Mouse (Mus musculus) hindbrain, embryonic 11.5 days (tissue): ENCODE results near the gene Hoxb1. TPM values are rescaled to one million over a fixed set of nuclear protein-coding genes. Genes with fewer than 3 reads are reported as not detected.

ENCODE experiments used
- ATAC-seq: fragments of 200-750 bp; cut with Nextera tagmentation; 2 replicates; pipeline ENCODE4 v1.8.0; 2017; ENCODE audit warnings: mild to moderate bottlenecking, moderate TSS enrichment, moderate library complexity; ENCODE audit not compliant: low FRiP score
- DNase-seq: peaks from one replicate; pipeline ENCODE4 v3.0.0-alpha.2; 2015; ENCODE audit warnings: low spot score
- H3K27ac ChIP-seq: fragments of 300-500 bp; sonication (generic); 2 replicates; pipeline ENCODE4 v1.5.1; 2014; ENCODE audit warnings: mild to moderate bottlenecking, low read depth, low read length
- H3K27me3 ChIP-seq: fragments of 300-500 bp; sonication (generic); 2 replicates; pipeline ENCODE4 v1.6.1; 2014; ENCODE audit warnings: mild to moderate bottlenecking, low read length, moderate library complexity, mixed read lengths; ENCODE audit not compliant: control insufficient read depth, insufficient read depth
- H3K36me3 ChIP-seq: fragments of 300-500 bp; sonication (generic); 2 replicates; pipeline ENCODE4 v1.6.1; 2014; ENCODE audit warnings: mild to moderate bottlenecking, low read length, moderate library complexity, mixed read lengths; ENCODE audit not compliant: control insufficient read depth, insufficient read depth
- H3K4me1 ChIP-seq: fragments of 300-500 bp; sonication (generic); replicated peaks from 2 replicates; pipeline ENCODE4 v1.6.1; 2014; ENCODE audit warnings: low read length, mixed read lengths; ENCODE audit not compliant: control insufficient read depth, insufficient read depth
- H3K4me2 ChIP-seq: fragments of 300-500 bp; sonication (generic); replicated peaks from 2 replicates; pipeline ENCODE4 v1.6.1; 2014; ENCODE audit warnings: mild to moderate bottlenecking, low read depth, low read length
- H3K4me3 ChIP-seq: fragments of 300-500 bp; sonication (generic); 2 replicates; pipeline ENCODE4 v1.5.1; 2014; ENCODE audit warnings: low read depth, low read length
- H3K9ac ChIP-seq: fragments of 300-500 bp; sonication (generic); 2 replicates; pipeline ENCODE4 v1.6.1; 2014; ENCODE audit warnings: low read depth, low read length
- H3K9me3 ChIP-seq: fragments of 300-500 bp; sonication (generic); 2 replicates; pipeline ENCODE4 v1.6.1; 2016; ENCODE audit warnings: low read length; ENCODE audit not compliant: control insufficient read depth
- WGBS: fragments of 180-500 bp; shearing (Covaris S2); extraction: QIAGEN DNeasy Blood & Tissue Kit; methylation state at CpG from one replicate; pipeline ENCODE4 v1.1.7; 2014; 5-methylcytosine and 5-hydroxymethylcytosine counted together
- polyA plus RNA-seq: library from polyadenylated mRNA; unstranded; fragments of >200 nt; fragmentation: Nextera tagmentation; extraction: Ambion mirVana; gene quantifications from 2 replicates; pipeline ENCODE4 v1.2.1, GENCODE M21; 2014

Hoxb1 gene
- 7.3 and 8.2 TPM in 2 replicates for polyA plus RNA-seq

DNA sequence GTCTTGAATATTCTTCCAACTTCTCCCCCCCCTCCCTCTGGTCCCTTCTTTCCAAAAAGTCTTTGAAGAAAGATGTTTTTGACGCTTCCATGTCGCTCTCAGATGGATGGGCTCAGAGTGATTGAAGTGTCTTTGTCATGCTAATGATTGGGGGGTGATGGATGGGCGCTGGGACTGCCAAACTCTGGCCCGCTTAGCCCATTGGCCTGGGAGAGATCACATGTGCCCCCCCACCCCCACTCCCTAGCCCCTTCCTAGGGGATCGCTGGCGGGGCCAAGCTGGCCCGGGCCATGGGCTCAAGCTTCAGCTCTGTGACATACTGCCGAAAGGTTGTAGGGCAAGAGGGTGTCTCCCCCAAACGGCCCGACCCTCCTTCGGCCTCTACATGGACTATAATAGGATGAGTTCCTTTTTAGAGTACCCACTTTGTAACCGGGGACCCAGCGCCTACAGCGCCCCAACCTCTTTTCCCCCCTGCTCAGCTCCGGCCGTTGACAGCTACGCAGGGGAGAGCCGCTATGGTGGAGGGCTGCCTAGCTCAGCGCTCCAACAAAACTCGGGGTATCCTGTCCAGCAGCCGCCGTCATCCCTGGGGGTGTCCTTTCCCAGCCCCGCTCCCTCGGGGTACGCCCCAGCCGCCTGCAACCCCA lies at the start of gene Hoxb1:
Gene Hoxb1, plus strand, starts transcription at position 312 of the 651 bp plus-strand sequence.
- Histone ChIP-seq H3K27ac (no peak within 1 kb of the TSS), H3K4me2 (peak within 1 kb of the TSS; percentile 40), H3K9ac (peak within 1 kb of the TSS; percentile 40; the same call in 1 of the 2 replicates), H3K36me3 (no peaks in the 10 kb centered on the region), H3K27me3 (peaks cover 69% of the 10 kb centered on the region), H3K4me3 (peak within 1 kb of the TSS; percentile 33), H3K4me1 (peaks cover 10% of the 10 kb centered on the region), H3K9me3 (no peaks in the 10 kb centered on the region)
- peak; percentile 65 for DNase-seq
- ATAC-seq = peak; percentile 69
- 1% methylated on average over 26 of the region's 26 CpGs for WGBS

- Histone ChIP-seq H3K27ac (peak overlapping the region; percentile 98), H3K4me1 (no peaks in the 10 kb centered on the region), H3K4me2 (peak overlapping the region; percentile 64), H3K4me3 (peak overlapping the region; percentile 63), H3K36me3 (no peaks in the 10 kb centered on the region), H3K27me3 (peaks cover 87% of the 10 kb centered on the region), H3K9me3 (no peaks in the 10 kb centered on the region), H3K9ac (peak overlapping the region; percentile 58)
- no peak for DNase-seq
- no peak for ATAC-seq
- WGBS = 2% methylated on average over 18 of the region's 18 CpGs
Observed at GRCm38 (mm10) chr11:96316696-96317607, 48.6 kb upstream of the Hoxb1 start.

- Histone ChIP-seq H3K4me1 (no peaks in the 10 kb centered on the region), H3K27me3 (peaks cover 82% of the 10 kb centered on the region), H3K27ac (peak within 1 kb of the TSS; percentile 98), H3K36me3 (no peaks in the 10 kb centered on the region), H3K4me2 (peak within 1 kb of the TSS; percentile 64), H3K9me3 (no peaks in the 10 kb centered on the region), H3K4me3 (peak within 1 kb of the TSS; percentile 63), H3K9ac (peak within 1 kb of the TSS; percentile 87)
- ATAC-seq (peak; percentile 53), DNase-seq (no peak)
- 2% methylated on average over 28 of the region's 28 CpGs for WGBS
Observed at GRCm38 (mm10) chr11:96317608-96318367, 47.8 kb upstream of the Hoxb1 start, which contains the start of gene Hoxb4. Hoxb4 (plus strand) TSS chr11:96318267.

DNA sequence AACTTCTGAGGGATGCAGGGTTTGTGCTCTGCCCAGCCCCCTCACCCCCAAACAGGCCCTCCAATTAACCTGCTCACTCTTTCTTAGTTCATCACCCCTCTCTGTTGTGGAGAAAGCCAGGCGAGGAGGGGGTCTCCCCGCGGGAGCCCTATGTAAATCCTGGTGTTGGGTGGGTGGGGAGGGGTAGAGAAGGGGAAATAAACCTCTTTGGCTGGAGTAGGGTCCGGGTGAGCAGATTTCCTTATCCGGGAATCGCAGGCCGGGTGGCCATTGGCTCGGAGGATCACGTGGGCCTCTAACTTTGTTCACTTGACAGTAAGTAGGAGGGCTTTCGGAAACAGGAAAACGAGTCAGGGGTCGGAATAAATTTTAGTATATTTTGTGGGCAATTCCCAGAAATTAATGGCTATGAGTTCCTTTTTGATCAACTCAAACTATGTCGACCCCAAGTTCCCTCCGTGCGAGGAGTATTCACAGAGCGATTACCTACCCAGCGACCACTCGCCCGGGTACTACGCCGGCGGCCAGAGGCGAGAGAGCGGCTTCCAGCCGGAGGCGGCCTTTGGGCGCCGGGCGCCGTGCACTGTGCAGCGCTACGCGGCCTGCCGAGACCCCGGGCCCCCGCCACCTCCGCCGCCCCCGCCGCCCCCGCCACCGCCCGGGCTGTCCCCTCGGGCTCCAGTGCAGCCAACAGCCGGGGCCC lies 47.0 kb upstream of the Hoxb1 start:
- ATAC-seq = peak; percentile 74
- no peaks in the 10 kb centered on the region for H3K4me1 ChIP-seq
- DNase-seq = no peak
- under 1% methylated on average over 44 of the region's 45 CpGs for WGBS
- H3K27ac ChIP-seq = peak overlapping the region; percentile 98
- peak overlapping the region; percentile 64 for H3K4me2 ChIP-seq
- peak overlapping the region; percentile 63 for H3K4me3 ChIP-seq
- H3K36me3 ChIP-seq = no peaks in the 10 kb centered on the region
- no peaks in the 10 kb centered on the region for H3K9me3 ChIP-seq
- H3K27me3 ChIP-seq = peaks cover 78% of the 10 kb centered on the region
- H3K9ac ChIP-seq = peak overlapping the region; percentile 87

GRCm38 (mm10) chr11:96319071-96319902 lies 46.3 kb upstream of the Hoxb1 start:
- Histone ChIP-seq H3K4me1 (no peaks in the 10 kb centered on the region), H3K9me3 (no peaks in the 10 kb centered on the region), H3K36me3 (no peaks in the 10 kb centered on the region), H3K27me3 (peaks cover 75% of the 10 kb centered on the region), H3K9ac (peak overlapping the region; percentile 87), H3K4me3 (peak overlapping the region; percentile 63), H3K4me2 (peak overlapping the region; percentile 64), H3K27ac (peak overlapping the region; percentile 98)
- peak; percentile 62 for ATAC-seq
- DNase-seq = no peak
- WGBS = under 1% methylated on average over 32 of the region's 34 CpGs

- Histone ChIP-seq H3K9me3 (no peaks in the 10 kb centered on the region), H3K9ac (peak overlapping the region; percentile 87), H3K4me1 (no peaks in the 10 kb centered on the region), H3K4me3 (peak overlapping the region; percentile 63), H3K27me3 (peaks cover 73% of the 10 kb centered on the region), H3K27ac (peak overlapping the region; percentile 98), H3K4me2 (peak overlapping the region; percentile 64), H3K36me3 (no peaks in the 10 kb centered on the region)
- no peak for ATAC-seq
- no peak for DNase-seq
- WGBS = under 1% methylated on average over 29 of the region's 29 CpGs
Observed at GRCm38 (mm10) chr11:96319910-96320309, 45.6 kb upstream of the Hoxb1 start.

DNA sequence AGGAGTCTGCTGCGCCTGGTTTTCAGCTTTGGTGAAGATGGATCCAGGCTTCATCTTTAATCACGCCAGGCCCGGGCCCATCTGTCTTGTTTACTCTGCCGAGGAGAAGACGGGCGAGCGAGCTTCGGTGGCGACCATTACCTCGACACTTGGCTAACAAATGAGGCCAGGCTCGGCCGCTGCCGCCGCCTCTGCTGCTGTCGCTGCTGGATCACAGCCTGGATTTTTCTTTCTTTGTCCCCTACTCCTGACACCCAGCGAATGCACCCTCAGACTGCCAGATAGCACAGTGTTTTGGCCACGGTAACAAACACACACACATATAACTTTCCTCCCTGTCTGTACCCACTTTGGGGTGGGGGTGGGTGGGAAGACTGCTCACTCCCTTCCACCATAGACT lies 44.9 kb upstream of the Hoxb1 start:
- Histone ChIP-seq H3K27ac (peak overlapping the region; percentile 98), H3K27me3 (peaks cover 73% of the 10 kb centered on the region), H3K4me3 (peak overlapping the region; percentile 63), H3K4me1 (no peaks in the 10 kb centered on the region), H3K36me3 (no peaks in the 10 kb centered on the region), H3K9me3 (no peaks in the 10 kb centered on the region), H3K9ac (peak overlapping the region; percentile 87), H3K4me2 (peak overlapping the region; percentile 64)
- DNase-seq (no peak), ATAC-seq (no peak)
- under 1% methylated on average over 17 of the region's 17 CpGs for whole genome bisulfite sequencing
